ENCODE assay signal across 8 mouse cellular contexts in the genomic region with DNA sequence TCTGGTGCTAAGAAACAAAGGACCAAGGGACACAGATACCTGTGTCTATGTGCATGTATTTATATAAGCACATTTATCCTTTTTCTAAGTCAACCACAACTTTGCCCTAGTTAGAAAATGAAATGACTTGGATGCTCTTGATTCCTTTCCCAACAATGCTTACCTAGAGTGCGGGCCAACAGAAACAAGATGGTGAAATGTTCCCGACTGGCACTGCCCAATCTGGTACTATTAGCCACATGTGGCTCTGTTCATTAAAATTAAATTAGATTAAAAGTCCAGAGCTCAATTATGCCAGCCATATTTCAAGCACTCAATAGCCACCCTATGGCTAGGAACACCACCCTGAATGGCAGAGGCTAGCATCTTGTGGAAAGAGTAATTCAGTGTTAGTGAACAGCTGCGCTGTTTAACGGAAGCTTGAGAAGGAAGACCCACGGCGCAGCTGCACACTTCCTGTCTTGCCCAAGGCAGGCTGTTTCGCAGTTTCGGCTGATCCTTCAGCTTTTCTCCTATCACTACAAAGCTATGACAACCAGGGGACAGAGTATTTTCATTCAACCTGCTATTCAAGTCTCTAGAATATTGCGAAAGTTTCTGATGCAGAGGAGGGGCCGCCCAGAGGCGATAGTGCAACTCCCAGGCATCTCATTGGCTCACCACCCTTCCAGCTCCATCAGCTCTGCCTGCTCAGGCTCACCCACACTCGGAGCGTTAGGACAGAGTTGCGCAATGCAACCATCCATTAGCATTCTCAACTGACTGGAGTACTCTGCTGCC. TPM values are rescaled to one million over a fixed set of nuclear protein-coding genes. Genes with fewer than 3 reads are reported as not detected.
DNase-seq lines count a peak whose midpoint lies in the region; ATAC-seq lines count a peak whose summit lies in the region.

No protein-coding gene starts in this region.

- H3K4me2 ChIP-seq in kidney, embryonic 16.5 days (replicated peaks; ENCODE audit: low read depth, low read length), result no peak overlapping the region
- H3K4me2 ChIP-seq in embryonic facial prominence, embryonic 14.5 days (ENCODE audit: low read depth, low read length), result no peak overlapping the region
- no peak overlapping the region for H3K4me2 ChIP-seq in forebrain, embryonic 13.5 days
- H3K4me2 ChIP-seq in midbrain, embryonic 15.5 days, result no peak overlapping the region

- no peaks in the 10 kb centered on the region for H3K4me1 ChIP-seq in kidney, embryonic 16.5 days (ENCODE audit: insufficient read depth, low read length)
- H3K4me1 ChIP-seq in embryonic facial prominence, embryonic 14.5 days (ENCODE audit: control insufficient read depth, insufficient read depth, low read length), result no peaks in the 10 kb centered on the region
- no peaks in the 10 kb centered on the region for H3K4me1 ChIP-seq in forebrain, embryonic 13.5 days
- H3K4me1 ChIP-seq in midbrain, embryonic 15.5 days, result no peaks in the 10 kb centered on the region

- 72% methylated on average over 14 of the region's 14 CpGs for WGBS in kidney, embryonic 16.5 days
- WGBS in embryonic facial prominence, embryonic 14.5 days, result 63% methylated on average over 14 of the region's 14 CpGs
- WGBS in forebrain, embryonic 13.5 days, result 81% methylated on average over 14 of the region's 14 CpGs
- WGBS in midbrain, embryonic 15.5 days, result 82% methylated on average over 14 of the region's 14 CpGs

- H3K9ac ChIP-seq in kidney, embryonic 16.5 days (replicated peaks; ENCODE audit: low read length), result no peak overlapping the region
- H3K9ac ChIP-seq in embryonic facial prominence, embryonic 14.5 days (ENCODE audit: low read depth, low read length), result no peak overlapping the region
- H3K9ac ChIP-seq in forebrain, embryonic 13.5 days, result no peak overlapping the region
- H3K9ac ChIP-seq in midbrain, embryonic 15.5 days, result no peak overlapping the region

- no peak overlapping the region for H3K4me3 ChIP-seq in kidney, embryonic 16.5 days (ENCODE audit: low read length)
- H3K4me3 ChIP-seq in embryonic facial prominence, embryonic 14.5 days (ENCODE audit: low read depth, low read length), result no peak overlapping the region
- H3K4me3 ChIP-seq in forebrain, embryonic 13.5 days, result no peak overlapping the region
- H3K4me3 ChIP-seq in midbrain, embryonic 15.5 days, result no peak overlapping the region

- peak; percentile 62 for DNase-seq in kidney, adult 11 months
- DNase-seq in embryonic facial prominence, embryonic 14.5 days (ENCODE audit: low spot score), result peak; percentile 64
- peak; percentile 21 for DNase-seq in kidney, postnatal 10 days
- peak; percentile 73 for DNase-seq in thymus, postnatal 4 days

- H3K9me3 ChIP-seq in kidney, embryonic 16.5 days (ENCODE audit: low read length), result no peaks in the 10 kb centered on the region
- H3K9me3 ChIP-seq in embryonic facial prominence, embryonic 14.5 days (ENCODE audit: control insufficient read depth, low read length), result no peaks in the 10 kb centered on the region
- no peaks in the 10 kb centered on the region for H3K9me3 ChIP-seq in forebrain, embryonic 13.5 days (replicated peaks)
- H3K9me3 ChIP-seq in midbrain, embryonic 15.5 days, result no peaks in the 10 kb centered on the region

- H3K27me3 ChIP-seq in kidney, embryonic 16.5 days (ENCODE audit: insufficient read depth, low read length), result no peaks in the 10 kb centered on the region
- H3K27me3 ChIP-seq in embryonic facial prominence, embryonic 14.5 days (replicated peaks; ENCODE audit: control insufficient read depth, insufficient read depth, low read length), result no peaks in the 10 kb centered on the region
- H3K27me3 ChIP-seq in forebrain, embryonic 13.5 days, result no peaks in the 10 kb centered on the region
- H3K27me3 ChIP-seq in midbrain, embryonic 15.5 days (replicated peaks), result no peaks in the 10 kb centered on the region

- H3K36me3 ChIP-seq in kidney, embryonic 16.5 days (ENCODE audit: insufficient read depth, low read length), result 0 out of 2 replicates have a peak, but pooled peaks cover 3% of the 10 kb centered on the region
- no peaks in the 10 kb centered on the region for H3K36me3 ChIP-seq in embryonic facial prominence, embryonic 14.5 days (ENCODE audit: control insufficient read depth, insufficient read depth, low read length)
- H3K36me3 ChIP-seq in forebrain, embryonic 13.5 days (ENCODE audit: poor library complexity, severe bottlenecking), result no peaks in the 10 kb centered on the region
- no peaks in the 10 kb centered on the region for H3K36me3 ChIP-seq in midbrain, embryonic 15.5 days (replicated peaks)

- no peak overlapping the region for H3K27ac ChIP-seq in kidney, embryonic 16.5 days (ENCODE audit: low read length)
- no peak overlapping the region for H3K27ac ChIP-seq in embryonic facial prominence, embryonic 14.5 days (replicated peaks; ENCODE audit: low read depth, low read length)
- no peak overlapping the region for H3K27ac ChIP-seq in forebrain, embryonic 13.5 days
- H3K27ac ChIP-seq in midbrain, embryonic 15.5 days, result no peak overlapping the region

- ATAC-seq in kidney, embryonic 16.5 days (ENCODE audit: low FRiP score, low TSS enrichment), result no peak
- peak; percentile 70 for ATAC-seq in embryonic facial prominence, embryonic 14.5 days (ENCODE audit: low read depth)
- peak; percentile 90 for ATAC-seq in megakaryocyte progenitor cell, adult 5-6 weeks (replicated peaks; ENCODE audit: poor library complexity)
- no peak for ATAC-seq in forebrain, embryonic 13.5 days
- ATAC-seq in midbrain, embryonic 15.5 days (replicated peaks), result no peak

RNA-seq across cellular contexts. Expression of gene 4930523C07Rik, which starts 34.9 kb away (rescaled TPM):
- 22.5 and 23.2 TPM in 2 replicates for polyA plus RNA-seq in kidney, embryonic 16.5 days (2015; fragmentation: Nextera tagmentation; extraction: Ambion mirVana)
- polyA plus RNA-seq in embryonic facial prominence, embryonic 14.5 days (2014; fragmentation: Nextera tagmentation; extraction: Ambion mirVana), result 14.2 and 15.1 TPM in 2 replicates
- 55.5 and 56.9 TPM in 2 replicates for total RNA-seq in megakaryocyte progenitor cell, adult 5-6 weeks (2015)
- total RNA-seq in megakaryocyte progenitor cell, adult 5-6 weeks (2017), result 39.0 and 59.1 TPM in 2 replicates
- polyA plus RNA-seq in forebrain, embryonic 13.5 days (2015; fragmentation: Nextera tagmentation; extraction: Ambion mirVana), result 1.8 TPM in 2 replicates
- 1.7 TPM in 2 replicates for polyA plus RNA-seq in midbrain, embryonic 15.5 days (2015; fragmentation: Nextera tagmentation; extraction: Ambion mirVana)

Comparison
In these comparisons a context has a peak if more than half of its experiments do, and no peak if none do; other contexts are left out.
1. DNase-seq: peak in every context shown above with its lines; median percentile 73 in thymus, postnatal 4 days; 64 in embryonic facial prominence, embryonic 14.5 days; 62 in kidney, adult 11 months; 21 in kidney, postnatal 10 days.
2. ATAC-seq: peak in embryonic facial prominence, embryonic 14.5 days (single experiment) and megakaryocyte progenitor cell, adult 5-6 weeks (single experiment); none in kidney, embryonic 16.5 days (single experiment), forebrain, embryonic 13.5 days (single experiment) and midbrain, embryonic 15.5 days (single experiment).